Mouse (Mus musculus) forebrain, embryonic 14.5 days (tissue): ENCODE results near the gene Asna1. TPM values are rescaled to one million over a fixed set of nuclear protein-coding genes. Genes with fewer than 3 reads are reported as not detected.

Experiments
- ATAC-seq: fragments of 200-750 bp; cut with Nextera tagmentation; 2 replicates; pipeline ENCODE4 v1.8.0; 2017; ENCODE audit warnings: mild to moderate bottlenecking, moderate library complexity
- DNase-seq: peaks from one replicate; pipeline ENCODE4 v3.0.0-alpha.2; 2015; ENCODE audit warnings: low spot score
- H3K27ac ChIP-seq: fragments of 300-500 bp; sonication (generic); 2 replicates; pipeline ENCODE4 v1.5.1; 2014; ENCODE audit warnings: low read depth, mild to moderate bottlenecking, control low read depth, low read length, moderate library complexity
- H3K27me3 ChIP-seq: fragments of 300-500 bp; sonication (generic); replicated peaks from 2 replicates; pipeline ENCODE4 v1.6.1; 2014; ENCODE audit warnings: low read length, control low read depth, mixed read lengths; ENCODE audit not compliant: control insufficient read depth, insufficient read depth
- H3K36me3 ChIP-seq: fragments of 300-500 bp; sonication (generic); 2 replicates; pipeline ENCODE4 v1.6.1; 2014; ENCODE audit warnings: low read length, control low read depth; ENCODE audit not compliant: control insufficient read depth, insufficient read depth
- H3K4me1 ChIP-seq: fragments of 300-500 bp; sonication (generic); 2 replicates; pipeline ENCODE4 v1.6.1; 2014; ENCODE audit warnings: antibody characterized with exemption, low read length, control low read depth; ENCODE audit not compliant: control insufficient read depth, insufficient read depth
- H3K4me2 ChIP-seq: fragments of 300-500 bp; sonication (generic); 2 replicates; pipeline ENCODE4 v1.6.1; 2014; ENCODE audit warnings: mild to moderate bottlenecking, control low read depth, low read length
- H3K4me3 ChIP-seq: fragments of 300-500 bp; sonication (generic); 2 replicates; pipeline ENCODE4 v1.5.1; 2014; ENCODE audit warnings: low read depth, low read length, control low read depth
- H3K9ac ChIP-seq: fragments of 300-500 bp; sonication (generic); 2 replicates; pipeline ENCODE4 v1.6.1; 2014; ENCODE audit warnings: mild to moderate bottlenecking, low read length, control low read depth, moderate library complexity
- H3K9me3 ChIP-seq: fragments of 300-500 bp; sonication (generic); replicated peaks from 2 replicates; pipeline ENCODE4 v1.6.1; 2016; ENCODE audit warnings: low read length, control low read depth, mixed read lengths; ENCODE audit not compliant: control insufficient read depth
- WGBS: fragments of 180-500 bp; shearing (Covaris S2); extraction: QIAGEN DNeasy Blood & Tissue Kit; methylation state at CpG from one replicate; pipeline ENCODE4 v1.1.7; 2014; 5-methylcytosine and 5-hydroxymethylcytosine counted together
- polyA plus RNA-seq: library from polyadenylated mRNA; unstranded; fragments of >200 nt; fragmentation: Nextera tagmentation; extraction: Ambion mirVana; gene quantifications from 2 replicates; pipeline ENCODE4 v1.2.1, GENCODE M21; 2014

The Asna1 gene
- polyA plus RNA-seq, 1 experiment from 2014 or later, result 178 TPM

- ATAC-seq (no peak), DNase-seq (no peak)
- Histone ChIP-seq H3K4me2 (peak overlapping the region; percentile 96), H3K27me3 (peaks cover 27% of the 10 kb centered on the region), H3K4me1 (peaks cover 33% of the 10 kb centered on the region), H3K4me3 (peak overlapping the region; percentile 46), H3K9ac (peak overlapping the region; percentile 68), H3K9me3 (no peaks in the 10 kb centered on the region), H3K27ac (no peak overlapping the region), H3K36me3 (peaks cover 35% of the 10 kb centered on the region)
- 3% methylated on average over 25 of the region's 25 CpGs for WGBS
These were observed 48.2 kb downstream of the Asna1 start for GRCm38 (mm10) chr8:84976763-84977434.

- ATAC-seq, result peak; percentile 88
- peaks cover 31% of the 10 kb centered on the region for H3K4me1 ChIP-seq
- WGBS, result under 1% methylated on average over 56 of the region's 61 CpGs
- H3K36me3 ChIP-seq, result peaks cover 42% of the 10 kb centered on the region
- peaks cover 27% of the 10 kb centered on the region for H3K27me3 ChIP-seq
- H3K4me3 ChIP-seq, result peak overlapping the region; percentile 46
- H3K9ac ChIP-seq, result peak overlapping the region; percentile 54; the same call in 1 of the 2 replicates
- DNase-seq, result peak; percentile 95
- H3K4me2 ChIP-seq, result peak overlapping the region; percentile 96
- H3K27ac ChIP-seq, result no peak overlapping the region
- no peaks in the 10 kb centered on the region for H3K9me3 ChIP-seq
These were observed 48.9 kb downstream of the Asna1 start for GRCm38 (mm10) chr8:84976031-84976762.

- no peak for ATAC-seq
- Histone ChIP-seq H3K9me3 (no peaks in the 10 kb centered on the region), H3K27me3 (peaks cover 27% of the 10 kb centered on the region), H3K4me3 (peak overlapping the region; percentile 46; the same call in 1 of the 2 replicates), H3K27ac (no peak overlapping the region), H3K4me2 (peak overlapping the region; percentile 96), H3K9ac (no peak overlapping the region), H3K36me3 (peaks cover 49% of the 10 kb centered on the region), H3K4me1 (peaks cover 33% of the 10 kb centered on the region)
- DNase-seq, result peak; percentile 62
- WGBS, result 30% methylated on average over 7 of the region's 7 CpGs
These were observed 49.6 kb downstream of the Asna1 start for GRCm38 (mm10) chr8:84975434-84975833.

GRCm38 (mm10) chr8:84974543-84975142, 50.4 kb downstream of the Asna1 start:
- peaks cover 33% of the 10 kb centered on the region for H3K4me1 ChIP-seq
- WGBS, result 81% methylated on average over 8 of the region's 8 CpGs

GRCm38 (mm10) chr8:84973803-84974542, 51.1 kb downstream of the Asna1 start:
- 0 out of 2 replicates have a peak, but pooled peaks have one; percentile 7 for ATAC-seq
- Histone ChIP-seq H3K4me3 (no peak overlapping the region), H3K4me2 (no peak overlapping the region), H3K9ac (no peak overlapping the region), H3K9me3 (no peaks in the 10 kb centered on the region), H3K27ac (no peak overlapping the region), H3K27me3 (peaks cover 22% of the 10 kb centered on the region), H3K4me1 (peaks cover 27% of the 10 kb centered on the region), H3K36me3 (peaks cover 49% of the 10 kb centered on the region)
- peak; percentile 83 for DNase-seq
- 56% methylated on average over 4 of the region's 4 CpGs for WGBS

More at GRCm38 (mm10) chr8:84974543-84975142, 50.4 kb downstream of the Asna1 start:
- no peaks in the 10 kb centered on the region for H3K9me3 ChIP-seq
- peaks cover 49% of the 10 kb centered on the region for H3K36me3 ChIP-seq
- peaks cover 27% of the 10 kb centered on the region for H3K27me3 ChIP-seq
- no peak for DNase-seq
- H3K4me2 ChIP-seq, result no peak overlapping the region
- H3K4me3 ChIP-seq, result no peak overlapping the region
- no peak for ATAC-seq
- H3K9ac ChIP-seq, result no peak overlapping the region
- no peak overlapping the region for H3K27ac ChIP-seq

GRCm38 (mm10) chr8:84973079-84973478, 52.0 kb downstream of the Asna1 start:
- no peak for ATAC-seq
- Histone ChIP-seq H3K9me3 (no peaks in the 10 kb centered on the region), H3K4me1 (peaks cover 29% of the 10 kb centered on the region), H3K9ac (no peak overlapping the region), H3K4me2 (no peak overlapping the region), H3K4me3 (no peak overlapping the region), H3K36me3 (peaks cover 49% of the 10 kb centered on the region), H3K27me3 (peaks cover 14% of the 10 kb centered on the region), H3K27ac (no peak overlapping the region)
- DNase-seq, result no peak
- 82% methylated on average over 1 of the region's 1 CpGs for WGBS

- peaks cover 15% of the 10 kb centered on the region for H3K4me1 ChIP-seq
- DNase-seq (no peak), ATAC-seq (no peak)
- H3K36me3 ChIP-seq, result peaks cover 49% of the 10 kb centered on the region
- H3K27me3 ChIP-seq, result no peaks in the 10 kb centered on the region
- H3K4me2 ChIP-seq, result peak overlapping the region; percentile 95
- H3K9ac ChIP-seq, result peak overlapping the region; percentile 99
- WGBS, result 67% methylated on average over 5 of the region's 5 CpGs
- 0 out of 2 replicates have a peak overlapping the region, but pooled peaks have one; percentile 84 for H3K27ac ChIP-seq
- H3K4me3 ChIP-seq, result peak overlapping the region; percentile 90
- H3K9me3 ChIP-seq, result no peaks in the 10 kb centered on the region
These were observed 54.2 kb downstream of the Asna1 start for GRCm38 (mm10) chr8:84970913-84971312.

- no peak for DNase-seq
- peak overlapping the region; percentile 84 for H3K27ac ChIP-seq
- no peaks in the 10 kb centered on the region for H3K9me3 ChIP-seq
- peaks cover 16% of the 10 kb centered on the region for H3K4me1 ChIP-seq
- peak overlapping the region; percentile 90 for H3K4me3 ChIP-seq
- peaks cover 47% of the 10 kb centered on the region for H3K36me3 ChIP-seq
- H3K4me2 ChIP-seq, result peak overlapping the region; percentile 95
- H3K27me3 ChIP-seq, result no peaks in the 10 kb centered on the region
- WGBS, result 7% methylated on average over 21 of the region's 21 CpGs
- peak overlapping the region; percentile 99 for H3K9ac ChIP-seq
- no peak for ATAC-seq
These were observed 54.8 kb downstream of the Asna1 start for GRCm38 (mm10) chr8:84970135-84970790.
